Mouse (Mus musculus) lung, embryonic 15.5 days (tissue): ENCODE results near the gene Hps5. TPM values are rescaled to one million over a fixed set of nuclear protein-coding genes. Genes with fewer than 3 reads are reported as not detected.

Source experiments
- ATAC-seq: fragments of 200-750 bp; cut with Nextera tagmentation; 2 replicates; pipeline ENCODE4 v1.8.0; 2017; ENCODE audit warnings: moderate number of reproducible peaks, borderline replicate concordance; ENCODE audit not compliant: low FRiP score, low TSS enrichment; ENCODE audit errors: extremely low read depth
- H3K27ac ChIP-seq: fragments of 300-500 bp; sonication (generic); 2 replicates; pipeline ENCODE4 v1.5.1; 2015; ENCODE audit warnings: moderate library complexity, mild to moderate bottlenecking, inconsistent platforms
- H3K27me3 ChIP-seq: fragments of 300-500 bp; sonication (generic); 2 replicates; pipeline ENCODE4 v1.6.1; 2015; ENCODE audit warnings: inconsistent platforms
- H3K36me3 ChIP-seq: fragments of 300-500 bp; sonication (generic); 2 replicates; pipeline ENCODE4 v1.6.1; 2015; ENCODE audit warnings: inconsistent platforms
- H3K4me1 ChIP-seq: fragments of 300-500 bp; sonication (generic); 2 replicates; pipeline ENCODE4 v1.6.1; 2015; ENCODE audit warnings: inconsistent platforms
- H3K4me2 ChIP-seq: fragments of 300-500 bp; sonication (generic); 2 replicates; pipeline ENCODE4 v1.6.1; 2015; ENCODE audit warnings: inconsistent platforms, mild to moderate bottlenecking, moderate library complexity
- H3K4me3 ChIP-seq: fragments of 300-500 bp; sonication (generic); 2 replicates; pipeline ENCODE4 v1.5.1; 2015; ENCODE audit warnings: mild to moderate bottlenecking, inconsistent platforms
- H3K9ac ChIP-seq: fragments of 300-500 bp; sonication (generic); 2 replicates; pipeline ENCODE4 v1.6.1; 2015; ENCODE audit warnings: inconsistent platforms
- H3K9me3 ChIP-seq: fragments of 300-500 bp; sonication (generic); 2 replicates; pipeline ENCODE4 v1.6.1; 2016; ENCODE audit warnings: inconsistent platforms
- WGBS: fragments of 180-500 bp; shearing (Covaris S2); methylation state at CpG from one replicate; pipeline ENCODE4 v1.1.7; 2015; 5-methylcytosine and 5-hydroxymethylcytosine counted together
- polyA plus RNA-seq: library from polyadenylated mRNA; unstranded; fragments of >200 nt; fragmentation: Nextera tagmentation; extraction: Ambion mirVana; gene quantifications from 2 replicates; pipeline ENCODE4 v1.2.1, GENCODE M21; 2015

Gene Hps5
- polyA plus RNA-seq: 19.3 and 21.3 TPM in 2 replicates

- H3K4me1 ChIP-seq: peaks cover 22% of the 10 kb centered on the region
- peak within 1 kb of the TSS; percentile 80 for H3K4me3 ChIP-seq
- peak within 1 kb of the TSS; percentile 80 for H3K4me2 ChIP-seq
- ATAC-seq: peak; percentile 98
- H3K27ac ChIP-seq: peak within 1 kb of the TSS; percentile 88
- under 1% methylated on average over 65 of the region's 75 CpGs for WGBS
- H3K9ac ChIP-seq: peak within 1 kb of the TSS; percentile 86
- H3K27me3 ChIP-seq: no peaks in the 10 kb centered on the region
- H3K9me3 ChIP-seq: no peaks in the 10 kb centered on the region
- peaks cover 14% of the 10 kb centered on the region for H3K36me3 ChIP-seq
Measured at GRCm38 (mm10) chr7:46795287-46796205, at the start of gene Hps5, which contains the start of gene Gtf2h1. Gene Hps5, minus strand, starts transcription at chr7:46796064. Gene Gtf2h1, plus strand, starts transcription at chr7:46796103.

- ATAC-seq: peak; percentile 94
- H3K27me3 ChIP-seq: no peaks in the 10 kb centered on the region
- peak overlapping the region; percentile 87 for H3K9ac ChIP-seq
- peak overlapping the region; percentile 96 for H3K27ac ChIP-seq
- peaks cover 29% of the 10 kb centered on the region for H3K36me3 ChIP-seq
- WGBS: under 1% methylated on average over 50 of the region's 51 CpGs
- peak overlapping the region; percentile 80 for H3K4me2 ChIP-seq
- peaks cover 46% of the 10 kb centered on the region for H3K4me1 ChIP-seq
- no peaks in the 10 kb centered on the region for H3K9me3 ChIP-seq
- peak overlapping the region; percentile 80 for H3K4me3 ChIP-seq
Measured at GRCm38 (mm10) chr7:46845211-46845977, 49.5 kb upstream of the Hps5 start.

- no peaks in the 10 kb centered on the region for H3K9me3 ChIP-seq
- 78% methylated on average over 4 of the region's 4 CpGs for WGBS
- no peak overlapping the region for H3K9ac ChIP-seq
- peaks cover 11% of the 10 kb centered on the region for H3K36me3 ChIP-seq
- H3K4me2 ChIP-seq: no peak overlapping the region
- no peaks in the 10 kb centered on the region for H3K27me3 ChIP-seq
- peaks cover 64% of the 10 kb centered on the region for H3K4me1 ChIP-seq
- ATAC-seq: no peak
- no peak overlapping the region for H3K27ac ChIP-seq
- H3K4me3 ChIP-seq: no peak overlapping the region
Measured at GRCm38 (mm10) chr7:46843576-46843975, 47.7 kb upstream of the Hps5 start.

GRCm38 (mm10) chr7:46842278-46842677 is 46.4 kb upstream of the Hps5 start:
- H3K27ac ChIP-seq: no peak overlapping the region

GRCm38 (mm10) chr7:46840787-46841525 is 45.1 kb upstream of the Hps5 start, which contains the start of gene Ldha:
Gene Ldha, plus strand, starts transcription at chr7:46841475.
- H3K4me1 ChIP-seq: peaks cover 68% of the 10 kb centered on the region
- H3K27ac ChIP-seq: peak within 1 kb of the TSS; percentile 91
- 36% methylated on average over 6 of the region's 6 CpGs for WGBS
- no peak within 1 kb of the TSS for H3K9ac ChIP-seq
- H3K36me3 ChIP-seq: no peaks in the 10 kb centered on the region
- no peaks in the 10 kb centered on the region for H3K9me3 ChIP-seq
- no peak for ATAC-seq
- H3K4me3 ChIP-seq: no peak within 1 kb of the TSS
- no peaks in the 10 kb centered on the region for H3K27me3 ChIP-seq
- H3K4me2 ChIP-seq: peak within 1 kb of the TSS; percentile 16; the same call in 1 of the 2 replicates

More at GRCm38 (mm10) chr7:46842278-46842677, 46.4 kb upstream of the Hps5 start:
- 32% methylated on average over 3 of the region's 5 CpGs for WGBS
- H3K4me3 ChIP-seq: no peak overlapping the region
- no peak overlapping the region for H3K4me2 ChIP-seq
- H3K9ac ChIP-seq: no peak overlapping the region
- no peak for ATAC-seq
- peaks cover 72% of the 10 kb centered on the region for H3K4me1 ChIP-seq
- no peaks in the 10 kb centered on the region for H3K36me3 ChIP-seq
- H3K9me3 ChIP-seq: no peaks in the 10 kb centered on the region
- H3K27me3 ChIP-seq: no peaks in the 10 kb centered on the region

- Histone ChIP-seq H3K27me3 (no peaks in the 10 kb centered on the region), H3K9ac (no peak overlapping the region), H3K36me3 (no peaks in the 10 kb centered on the region), H3K4me2 (peak overlapping the region; percentile 16; the same call in 1 of the 2 replicates), H3K27ac (peak overlapping the region; percentile 91), H3K9me3 (no peaks in the 10 kb centered on the region), H3K4me3 (no peak overlapping the region), H3K4me1 (peaks cover 67% of the 10 kb centered on the region)
- 20% methylated on average over 4 of the region's 4 CpGs for WGBS
- ATAC-seq: peak; percentile 25; the same call in 1 of the 2 replicates
Measured at GRCm38 (mm10) chr7:46840326-46840725, 44.5 kb upstream of the Hps5 start.

GRCm38 (mm10) chr7:46839861-46840260 is 44.0 kb upstream of the Hps5 start:
- Histone ChIP-seq H3K27me3 (no peaks in the 10 kb centered on the region), H3K4me2 (0 out of 2 replicates have a peak overlapping the region, but pooled peaks have one; percentile 16), H3K4me1 (peaks cover 62% of the 10 kb centered on the region), H3K4me3 (no peak overlapping the region), H3K27ac (peak overlapping the region; percentile 91), H3K9me3 (no peaks in the 10 kb centered on the region), H3K36me3 (no peaks in the 10 kb centered on the region), H3K9ac (no peak overlapping the region)
- 73% methylated on average over 5 of the region's 5 CpGs for WGBS
- ATAC-seq: no peak

GRCm38 (mm10) chr7:46839446-46839845 is 43.6 kb upstream of the Hps5 start:
- H3K9ac ChIP-seq: no peak overlapping the region
- H3K27me3 ChIP-seq: no peaks in the 10 kb centered on the region
- 40% methylated on average over 7 of the region's 7 CpGs for WGBS
- H3K36me3 ChIP-seq: no peaks in the 10 kb centered on the region
- no peaks in the 10 kb centered on the region for H3K9me3 ChIP-seq
- H3K4me3 ChIP-seq: no peak overlapping the region
- peak overlapping the region; percentile 34 for H3K4me2 ChIP-seq
- peak; percentile 0; the same call in 1 of the 2 replicates for ATAC-seq
- H3K4me1 ChIP-seq: peaks cover 58% of the 10 kb centered on the region
- peak overlapping the region; percentile 91 for H3K27ac ChIP-seq

GRCm38 (mm10) chr7:46838891-46839302 is 43.0 kb upstream of the Hps5 start:
- Histone ChIP-seq H3K4me1 (peaks cover 55% of the 10 kb centered on the region), H3K4me2 (peak overlapping the region; percentile 34), H3K9ac (no peak overlapping the region), H3K4me3 (no peak overlapping the region), H3K27me3 (no peaks in the 10 kb centered on the region), H3K36me3 (no peaks in the 10 kb centered on the region), H3K9me3 (no peaks in the 10 kb centered on the region), H3K27ac (peak overlapping the region; percentile 91)
- peak; percentile 80 for ATAC-seq
- 7% methylated on average over 8 of the region's 8 CpGs for WGBS

- Histone ChIP-seq H3K4me1 (peaks cover 61% of the 10 kb centered on the region), H3K4me2 (peak overlapping the region; percentile 34), H3K36me3 (no peaks in the 10 kb centered on the region), H3K27ac (peak overlapping the region; percentile 91), H3K4me3 (no peak overlapping the region), H3K9ac (peak overlapping the region; percentile 38; the same call in 1 of the 2 replicates), H3K9me3 (no peaks in the 10 kb centered on the region), H3K27me3 (no peaks in the 10 kb centered on the region)
- 2% methylated on average over 9 of the region's 9 CpGs for WGBS
- ATAC-seq: peak; percentile 47; the same call in 1 of the 2 replicates
Measured at GRCm38 (mm10) chr7:46838104-46838671, 42.3 kb upstream of the Hps5 start.

GRCm38 (mm10) chr7:46837073-46837472 is 41.2 kb upstream of the Hps5 start:
- no peak overlapping the region for H3K4me2 ChIP-seq
- 75% methylated on average over 5 of the region's 5 CpGs for WGBS
- no peak overlapping the region for H3K4me3 ChIP-seq
- no peaks in the 10 kb centered on the region for H3K9me3 ChIP-seq
- peaks cover 64% of the 10 kb centered on the region for H3K4me1 ChIP-seq
- H3K9ac ChIP-seq: no peak overlapping the region
- no peak for ATAC-seq
- H3K27me3 ChIP-seq: no peaks in the 10 kb centered on the region
- no peaks in the 10 kb centered on the region for H3K36me3 ChIP-seq
- peak overlapping the region; percentile 91; the same call in 1 of the 2 replicates for H3K27ac ChIP-seq
